In the genomic region with DNA sequence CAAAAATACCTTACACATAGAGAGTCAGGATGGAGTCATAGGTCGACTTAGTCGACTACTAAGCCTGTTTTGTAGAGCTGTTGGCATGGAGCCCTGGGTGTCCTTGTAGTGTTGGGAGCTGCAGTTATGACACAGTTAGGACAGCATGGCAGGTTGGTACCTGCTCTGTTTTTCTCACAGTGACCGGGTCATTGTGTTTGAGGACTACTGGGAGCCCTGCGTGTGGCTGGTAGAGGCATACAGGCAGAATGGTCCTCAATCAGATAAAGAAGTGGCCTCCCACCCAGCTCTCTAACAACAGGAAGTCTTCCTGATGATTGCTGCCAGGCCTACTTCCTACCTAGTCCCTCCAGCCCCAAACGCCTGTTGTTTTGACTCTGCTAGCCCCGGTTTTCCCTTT, we compare ENCODE assay signal across 11 mouse cellular contexts. TPM values are rescaled to one million over a fixed set of nuclear protein-coding genes. Genes with fewer than 3 reads are reported as not detected.
DNase-seq lines count a peak whose midpoint lies in the region; ATAC-seq and TF ChIP-seq lines count a peak whose summit lies in the region.
"Had no signal": no experiment of that assay in that cellular context is flagged by ENCODE, and none has a peak within 500 bp of the region (broad histone marks: within the 10 kb centered on the region; RNA-seq: fewer than 3 reads in every experiment).

No protein-coding gene starts in this region.

- intact Hi-C loops in gastrocnemius, adult 2 months (cut with DNase I): no loop called here
- intact Hi-C loops in gastrocnemius, postnatal 36 days (cut with DNase I): no loop called here

- no peak overlapping the region for H3K4me3 ChIP-seq in gastrocnemius, adult 2 months
- H3K4me3 ChIP-seq: hindbrain, embryonic 15.5 days; limb, embryonic 13.5 days had no signal

- H3K27ac ChIP-seq in gastrocnemius, adult 2 months: peak overlapping the region; percentile 61
- H3K27ac ChIP-seq: hindbrain, embryonic 15.5 days; limb, embryonic 13.5 days had no signal

- peak; percentile 35 for DNase-seq in gastrocnemius, adult 2 months
- DNase-seq in gastrocnemius, postnatal 36 days: no peak
- DNase-seq in urinary bladder, postnatal 14 days (ENCODE audit: low spot score): peak; percentile 82
- no peak for DNase-seq in urinary bladder, postnatal 4 days (ENCODE audit: low spot score in 2 of 2)
- peak; percentile 46 for DNase-seq in heart, postnatal 4 days
- DNase-seq in layer of hippocampus, postnatal 36 days: no peak
- DNase-seq: right cerebral cortex, postnatal 25 days had no signal

- ATAC-seq in megakaryocyte progenitor cell, adult 5-6 weeks (replicated peaks; ENCODE audit: poor library complexity): peak; percentile 27; the same call in 1 of the 2 replicates
- ATAC-seq in activated CD4-positive, CD25-positive, alpha-beta regulatory T cell, adult 4 months: no peak

- TF ChIP-seq CTCF in gastrocnemius, adult 2 months (IDR thresholded peaks at IDR 0.05): no peak

RNA-seq across cellular contexts. Expression of gene Itpr1, which starts 20.2 kb away (rescaled TPM):
- 10 to 100 TPM; 14.1 to 21.3 TPM for total RNA-seq in gastrocnemius, adult 2 months (2021)
- 10 to 100 TPM; 11.8 to 14.8 TPM for total RNA-seq in gastrocnemius, postnatal 36 days (2021)
- total RNA-seq in heart, postnatal 4 days (2021): 10 to 100 TPM; 71.8 to 73.6 TPM
- total RNA-seq in megakaryocyte progenitor cell, adult 5-6 weeks (2015): 36.5 and 40.4 TPM in 2 replicates
- total RNA-seq in megakaryocyte progenitor cell, adult 5-6 weeks (2017): 76.6 and 90.4 TPM in 2 replicates
- polyA plus RNA-seq in activated CD4-positive, CD25-positive, alpha-beta regulatory T cell, adult 4 months (2017; shearing (Covaris generic)): 10 to 100 TPM; 15.8 to 21.2 TPM
- 100 to 1,000 TPM; 290 to 296 TPM for total RNA-seq in layer of hippocampus, postnatal 36 days (2021)

RNA-seq across cellular contexts. Expression of gene Sumf1, which starts 47.7 kb away (rescaled TPM):
- total RNA-seq in gastrocnemius, adult 2 months (2021): 1 to 10 TPM; 7.4 to 9.4 TPM
- total RNA-seq in gastrocnemius, postnatal 36 days (2021): 1 to 10 TPM; 7.6 to 8.4 TPM
- total RNA-seq in heart, postnatal 4 days (2021): 10 to 100 TPM; 18.0 to 21.5 TPM
- total RNA-seq in megakaryocyte progenitor cell, adult 5-6 weeks (2015): 12.8 and 18.5 TPM in 2 replicates
- total RNA-seq in megakaryocyte progenitor cell, adult 5-6 weeks (2017): 18.5 and 21.8 TPM in 2 replicates
- polyA plus RNA-seq in activated CD4-positive, CD25-positive, alpha-beta regulatory T cell, adult 4 months (2017; shearing (Covaris generic)): 1 to 10 TPM; 6.3 to 7.6 TPM
- total RNA-seq in layer of hippocampus, postnatal 36 days (2021): 10 to 100 TPM; 18.5 to 18.9 TPM

Comparison
In these comparisons a context has a peak if more than half of its experiments do, and no peak if none do; other contexts are left out.
1. DNase-seq: peak in gastrocnemius, adult 2 months (single experiment), urinary bladder, postnatal 14 days (single experiment) and heart, postnatal 4 days (single experiment); none in gastrocnemius, postnatal 36 days (0 of 2), urinary bladder, postnatal 4 days (0 of 2) and layer of hippocampus, postnatal 36 days (0 of 2).